Mouse (Mus musculus): ENCODE measurements at regions not wholly inside any gene's neighbourhood (a gene's known extent, or its start where the extent isn't known, plus 50 kb on each side); places are given as distances from the start of the nearest gene placed in this dataset.

GRCm38 (mm10) chr11:19595107-19595506 is 329.1 kb upstream of the Spred2 start:
- no peak for TF ChIP-seq CTCF (IDR thresholded peaks at IDR 0.05; ENCODE audit: low read depth, low read length)
- no peak for TF ChIP-seq POLR2A (IDR thresholded peaks at IDR 0.05; ENCODE audit: insufficient read depth, low read length)
